ENCODE assay signal across 8 mouse cellular contexts in genomic region chr8:84973803-84974542, GRCm38 (mm10). TPM values are rescaled to one million over a fixed set of nuclear protein-coding genes. Genes with fewer than 3 reads are reported as not detected.
DNase-seq lines count a peak whose midpoint lies in the region; ATAC-seq lines count a peak whose summit lies in the region.

No protein-coding gene starts in this region.

- H3K4me2 ChIP-seq in kidney, embryonic 16.5 days (replicated peaks; ENCODE audit: low read depth, low read length) = no peak overlapping the region

- WGBS in embryonic facial prominence, embryonic 10.5 days = 67% methylated on average over 4 of the region's 4 CpGs
- 67% methylated on average over 4 of the region's 4 CpGs for WGBS in kidney, embryonic 16.5 days

- peaks cover 50% of the 10 kb centered on the region for H3K36me3 ChIP-seq in embryonic facial prominence, embryonic 10.5 days (replicated peaks)
- peaks cover 36% of the 10 kb centered on the region for H3K36me3 ChIP-seq in kidney, embryonic 16.5 days (ENCODE audit: insufficient read depth, low read length)

- no peak for ATAC-seq in kidney, embryonic 16.5 days (ENCODE audit: low FRiP score, low TSS enrichment)

- peaks cover 65% of the 10 kb centered on the region for H3K4me1 ChIP-seq in embryonic facial prominence, embryonic 10.5 days
- peaks cover 51% of the 10 kb centered on the region for H3K4me1 ChIP-seq in kidney, embryonic 16.5 days (ENCODE audit: insufficient read depth, low read length)

- H3K9ac ChIP-seq in kidney, embryonic 16.5 days (replicated peaks; ENCODE audit: low read length) = 0 out of 2 replicates have a peak overlapping the region, but pooled peaks have one; percentile 10

- peak overlapping the region; percentile 21; the same call in 1 of the 2 replicates for H3K4me3 ChIP-seq in embryonic facial prominence, embryonic 10.5 days
- H3K4me3 ChIP-seq in kidney, embryonic 16.5 days (ENCODE audit: low read length) = no peak overlapping the region

- no peak overlapping the region for H3K27ac ChIP-seq in embryonic facial prominence, embryonic 10.5 days (replicated peaks)
- H3K27ac ChIP-seq in kidney, embryonic 16.5 days (ENCODE audit: low read length) = 0 out of 2 replicates have a peak overlapping the region, but pooled peaks have one; percentile 25

- H3K9me3 ChIP-seq in embryonic facial prominence, embryonic 10.5 days = no peaks in the 10 kb centered on the region
- no peaks in the 10 kb centered on the region for H3K9me3 ChIP-seq in kidney, embryonic 16.5 days (ENCODE audit: low read length)

- peaks cover 22% of the 10 kb centered on the region for H3K27me3 ChIP-seq in embryonic facial prominence, embryonic 10.5 days (replicated peaks; ENCODE audit: low read depth, poor library complexity, severe bottlenecking)
- H3K27me3 ChIP-seq in kidney, embryonic 16.5 days (ENCODE audit: insufficient read depth, low read length) = no peaks in the 10 kb centered on the region

- peak; percentile 76 for DNase-seq in cerebellum, adult 9-10 months
- no peak for DNase-seq in cerebellum, adult 11-12 months
- DNase-seq in right cerebral cortex, postnatal 10 days (ENCODE audit: low spot score in 2 of 2) = peak; percentile 65 to 68
- no peak for DNase-seq in right cerebral cortex, adult 18-20 months
- peak; percentile 54 for DNase-seq in embryonic facial prominence, embryonic 10.5 days (ENCODE audit: low spot score)
- DNase-seq in lung, postnatal 14 days = peak; percentile 64
- peak; percentile 48 for DNase-seq in yolk sac, embryonic 10.5 days (ENCODE audit: low spot score)

RNA-seq across cellular contexts. Expression of gene Rnaseh2a, which starts 4.4 kb away (rescaled TPM):
- 147 and 148 TPM in 2 replicates for polyA plus RNA-seq in embryonic facial prominence, embryonic 10.5 days (2016; fragmentation: Nextera tagmentation; extraction: Ambion mirVana)
- 137 and 138 TPM in 2 replicates for polyA plus RNA-seq in kidney, embryonic 16.5 days (2015; fragmentation: Nextera tagmentation; extraction: Ambion mirVana)

RNA-seq across cellular contexts. Expression of gene Junb, which starts 4.5 kb away (rescaled TPM):
- 6.6 and 6.7 TPM in 2 replicates for polyA plus RNA-seq in embryonic facial prominence, embryonic 10.5 days (2016; fragmentation: Nextera tagmentation; extraction: Ambion mirVana)
- polyA plus RNA-seq in kidney, embryonic 16.5 days (2015; fragmentation: Nextera tagmentation; extraction: Ambion mirVana) = 8.3 and 11.7 TPM in 2 replicates

RNA-seq across cellular contexts. Expression of gene Prdx2, which starts 4.6 kb away (rescaled TPM):
- 1,193 and 1,272 TPM in 2 replicates for polyA plus RNA-seq in embryonic facial prominence, embryonic 10.5 days (2016; fragmentation: Nextera tagmentation; extraction: Ambion mirVana)
- polyA plus RNA-seq in kidney, embryonic 16.5 days (2015; fragmentation: Nextera tagmentation; extraction: Ambion mirVana) = 810 and 819 TPM in 2 replicates

RNA-seq across cellular contexts. Expression of gene Gm49661, which starts 4.7 kb away (rescaled TPM):
- polyA plus RNA-seq in embryonic facial prominence, embryonic 10.5 days (2016; fragmentation: Nextera tagmentation; extraction: Ambion mirVana) = not detected in 2 replicates
- not detected in 2 replicates for polyA plus RNA-seq in kidney, embryonic 16.5 days (2015; fragmentation: Nextera tagmentation; extraction: Ambion mirVana)

RNA-seq across cellular contexts. Expression of gene Hook2, which starts 16.4 kb away (rescaled TPM):
- 19.5 and 20.0 TPM in 2 replicates for polyA plus RNA-seq in embryonic facial prominence, embryonic 10.5 days (2016; fragmentation: Nextera tagmentation; extraction: Ambion mirVana)
- 34.8 and 35.2 TPM in 2 replicates for polyA plus RNA-seq in kidney, embryonic 16.5 days (2015; fragmentation: Nextera tagmentation; extraction: Ambion mirVana)

Comparison
In these comparisons a context has a peak if more than half of its experiments do, and no peak if none do; other contexts are left out.
1. DNase-seq: peak in cerebellum, adult 9-10 months (single experiment), right cerebral cortex, postnatal 10 days (2 of 2), embryonic facial prominence, embryonic 10.5 days (single experiment), lung, postnatal 14 days (single experiment) and yolk sac, embryonic 10.5 days (single experiment); none in cerebellum, adult 11-12 months (single experiment) and right cerebral cortex, adult 18-20 months (single experiment).